Comparison of ENCODE assay signal across 10 mouse cellular contexts in the genomic region with DNA sequence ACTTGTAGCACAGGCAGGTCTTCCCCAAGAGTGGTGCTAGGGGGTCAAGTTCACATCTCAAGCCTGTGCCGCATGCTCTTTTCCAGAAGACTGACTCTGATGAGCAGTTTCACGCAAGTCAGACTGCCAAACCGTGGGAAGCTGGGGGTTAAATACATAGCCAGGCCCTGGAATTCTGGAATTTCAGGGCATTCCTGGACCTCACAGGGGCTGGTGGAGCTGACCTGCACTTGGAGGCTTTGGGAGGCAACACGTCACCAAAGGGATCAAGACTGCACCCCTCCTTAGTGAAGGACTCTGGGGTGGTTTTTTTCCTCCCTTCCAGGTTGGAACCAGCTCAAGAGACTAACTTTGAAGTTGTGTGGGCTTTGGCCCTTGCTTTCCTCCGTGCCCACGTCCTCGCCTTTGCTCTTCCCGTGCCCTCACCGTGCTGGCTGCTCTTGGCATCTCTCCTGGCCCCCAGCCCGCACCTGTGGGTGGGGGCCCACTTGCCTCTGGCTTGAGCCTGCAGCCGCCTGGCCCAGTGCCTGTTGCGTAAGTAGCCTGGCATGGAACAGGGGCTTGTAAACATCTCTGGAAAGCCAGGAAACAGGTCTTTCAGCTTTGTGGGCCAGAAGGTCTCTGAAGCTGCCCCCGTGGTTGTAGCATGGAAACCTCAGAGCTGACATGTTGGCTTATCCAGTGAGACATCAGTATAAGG. TPM values are rescaled to one million over a fixed set of nuclear protein-coding genes. Genes with fewer than 3 reads are reported as not detected.
DNase-seq lines count a peak whose midpoint lies in the region; ATAC-seq and TF ChIP-seq lines count a peak whose summit lies in the region.
"Had no signal": no experiment of that assay in that cellular context is flagged by ENCODE, and none has a peak within 500 bp of the region (broad histone marks: within the 10 kb centered on the region; RNA-seq: fewer than 3 reads in every experiment).

No protein-coding gene starts in this region.

- H3K27ac ChIP-seq in liver, embryonic 16.5 days (ENCODE audit: low read length) = no peak overlapping the region
- H3K27ac ChIP-seq in liver, embryonic 12.5 days = no peak overlapping the region
- H3K27ac ChIP-seq in heart, embryonic 11.5 days (ENCODE audit: low read depth, low read length) = peak overlapping the region; percentile 62; the same call in 1 of the 2 replicates
- peak overlapping the region; percentile 72 for H3K27ac ChIP-seq in limb, embryonic 10.5 days
- H3K27ac ChIP-seq in stomach, postnatal 0 days (replicated peaks) = peak overlapping the region; percentile 35; the same call in 1 of the 2 replicates
- H3K27ac ChIP-seq in midbrain, embryonic 11.5 days (ENCODE audit: low read depth, low read length) = no peak overlapping the region
- H3K27ac ChIP-seq in midbrain, postnatal 0 days (ENCODE audit: low read depth, low read length) = no peak overlapping the region
- H3K27ac ChIP-seq: midbrain, embryonic 12.5 days had no signal

- no peak for TF ChIP-seq EP300 in stomach, postnatal 0 days (optimal IDR thresholded peaks at IDR 0.05)

- no peak overlapping the region for H3K9ac ChIP-seq in liver, embryonic 16.5 days (ENCODE audit: low read depth, low read length)
- H3K9ac ChIP-seq in liver, embryonic 12.5 days = no peak overlapping the region
- H3K9ac ChIP-seq in heart, embryonic 11.5 days (ENCODE audit: low read depth, low read length) = 0 out of 2 replicates have a peak overlapping the region, but pooled peaks have one; percentile 16
- no peak overlapping the region for H3K9ac ChIP-seq in stomach, postnatal 0 days (ENCODE audit: low read length)
- no peak overlapping the region for H3K9ac ChIP-seq in midbrain, embryonic 11.5 days (ENCODE audit: low read length)
- H3K9ac ChIP-seq in midbrain, postnatal 0 days (replicated peaks; ENCODE audit: low read length, poor library complexity, severe bottlenecking) = no peak overlapping the region
- H3K9ac ChIP-seq: midbrain, embryonic 12.5 days had no signal

- no peaks in the 10 kb centered on the region for H3K36me3 ChIP-seq in liver, embryonic 16.5 days (ENCODE audit: control insufficient read depth, insufficient read depth)
- H3K36me3 ChIP-seq in liver, embryonic 12.5 days = no peaks in the 10 kb centered on the region
- no peaks in the 10 kb centered on the region for H3K36me3 ChIP-seq in heart, embryonic 11.5 days (ENCODE audit: control insufficient read depth, insufficient read depth, low read length)
- peaks cover 6% of the 10 kb centered on the region; the same call in 1 of the 2 replicates for H3K36me3 ChIP-seq in limb, embryonic 10.5 days
- no peaks in the 10 kb centered on the region for H3K36me3 ChIP-seq in stomach, postnatal 0 days (ENCODE audit: control insufficient read depth, insufficient read depth, low read length)
- H3K36me3 ChIP-seq in midbrain, embryonic 11.5 days (ENCODE audit: control insufficient read depth, insufficient read depth, low read length) = no peaks in the 10 kb centered on the region
- H3K36me3 ChIP-seq in midbrain, postnatal 0 days (ENCODE audit: insufficient read depth, low read length) = no peaks in the 10 kb centered on the region

- no peaks in the 10 kb centered on the region for H3K27me3 ChIP-seq in liver, embryonic 16.5 days (ENCODE audit: control insufficient read depth, insufficient read depth, low read depth, low read length)
- H3K27me3 ChIP-seq in liver, embryonic 12.5 days (replicated peaks) = no peaks in the 10 kb centered on the region
- H3K27me3 ChIP-seq in heart, embryonic 11.5 days (ENCODE audit: control insufficient read depth, insufficient read depth, low read length) = no peaks in the 10 kb centered on the region
- H3K27me3 ChIP-seq in limb, embryonic 10.5 days (ENCODE audit: low read depth, poor library complexity, severe bottlenecking) = no peaks in the 10 kb centered on the region
- no peaks in the 10 kb centered on the region for H3K27me3 ChIP-seq in stomach, postnatal 0 days (ENCODE audit: control insufficient read depth, insufficient read depth, low read length)
- H3K27me3 ChIP-seq in midbrain, embryonic 11.5 days (ENCODE audit: control insufficient read depth, insufficient read depth, low read length) = no peaks in the 10 kb centered on the region
- H3K27me3 ChIP-seq in midbrain, postnatal 0 days (ENCODE audit: insufficient read depth, low read length) = no peaks in the 10 kb centered on the region
- H3K27me3 ChIP-seq: midbrain, embryonic 12.5 days had no signal

- H3K9me3 ChIP-seq in liver, embryonic 16.5 days (replicated peaks; ENCODE audit: control insufficient read depth, low read length) = no peaks in the 10 kb centered on the region
- no peaks in the 10 kb centered on the region for H3K9me3 ChIP-seq in liver, embryonic 12.5 days (replicated peaks)
- H3K9me3 ChIP-seq in heart, embryonic 11.5 days (replicated peaks; ENCODE audit: control insufficient read depth, low read length) = no peaks in the 10 kb centered on the region
- no peaks in the 10 kb centered on the region for H3K9me3 ChIP-seq in limb, embryonic 10.5 days (replicated peaks)
- no peaks in the 10 kb centered on the region for H3K9me3 ChIP-seq in stomach, postnatal 0 days (ENCODE audit: control insufficient read depth, low read length)
- no peaks in the 10 kb centered on the region for H3K9me3 ChIP-seq in midbrain, embryonic 11.5 days (ENCODE audit: control insufficient read depth, low read length)
- H3K9me3 ChIP-seq in midbrain, postnatal 0 days (ENCODE audit: low read length) = no peaks in the 10 kb centered on the region
- H3K9me3 ChIP-seq: midbrain, embryonic 12.5 days had no signal

- ATAC-seq in liver, embryonic 16.5 days (ENCODE audit: low read depth) = 0 out of 2 replicates have a peak, but pooled peaks have one; percentile 33
- ATAC-seq in liver, embryonic 12.5 days = no peak
- ATAC-seq in heart, embryonic 11.5 days (replicated peaks; ENCODE audit: insufficient number of reproducible peaks, low FRiP score, low TSS enrichment) = no peak
- ATAC-seq in stomach, postnatal 0 days (ENCODE audit: low FRiP score, low TSS enrichment) = peak; percentile 25; the same call in 1 of the 2 replicates
- no peak for ATAC-seq in midbrain, embryonic 11.5 days (ENCODE audit: low FRiP score)
- ATAC-seq in midbrain, postnatal 0 days (ENCODE audit: low FRiP score) = no peak
- ATAC-seq: forebrain, embryonic 16.5 days had no signal

- no peak for DNase-seq in limb, embryonic 10.5 days (ENCODE audit: low spot score)
- peak; percentile 66 for DNase-seq in stomach, postnatal 0 days (ENCODE audit: low spot score)
- DNase-seq in midbrain, embryonic 11.5 days (ENCODE audit: low spot score, missing footprints) = no peak
- no peak for DNase-seq in midbrain, postnatal 0 days (ENCODE audit: low spot score)
- DNase-seq in layer of hippocampus, postnatal 25 days (ENCODE audit: extremely low spot score in 1 of 2, low spot score in 1 of 2) = no peak

- peaks cover 12% of the 10 kb centered on the region for H3K4me1 ChIP-seq in liver, embryonic 16.5 days (ENCODE audit: control insufficient read depth, low read depth, low read length)
- peaks cover 32% of the 10 kb centered on the region for H3K4me1 ChIP-seq in liver, embryonic 12.5 days
- peaks cover 56% of the 10 kb centered on the region for H3K4me1 ChIP-seq in heart, embryonic 11.5 days (ENCODE audit: control insufficient read depth, insufficient read depth, low read length)
- peaks cover 67% of the 10 kb centered on the region for H3K4me1 ChIP-seq in limb, embryonic 10.5 days
- peaks cover 26% of the 10 kb centered on the region for H3K4me1 ChIP-seq in stomach, postnatal 0 days (replicated peaks; ENCODE audit: control insufficient read depth, insufficient read depth)
- H3K4me1 ChIP-seq in midbrain, embryonic 11.5 days (ENCODE audit: control insufficient read depth, insufficient read depth, low read length) = peaks cover 25% of the 10 kb centered on the region
- no peaks in the 10 kb centered on the region for H3K4me1 ChIP-seq in midbrain, postnatal 0 days (ENCODE audit: insufficient read depth, low read length)

- no peak for TF ChIP-seq CTCF in stomach, postnatal 0 days (IDR thresholded peaks at IDR 0.05; ENCODE audit: low read depth)
- TF ChIP-seq CTCF in midbrain, postnatal 0 days (IDR thresholded peaks at IDR 0.05) = no peak

- 60% methylated on average over 13 of the region's 13 CpGs for WGBS in liver, embryonic 16.5 days (ENCODE audit: insufficient replicate concordance)
- WGBS in liver, embryonic 12.5 days (ENCODE audit: insufficient replicate concordance) = 67% methylated on average over 13 of the region's 13 CpGs
- WGBS in heart, embryonic 11.5 days (ENCODE audit: insufficient replicate concordance) = 70% methylated on average over 13 of the region's 13 CpGs
- 85% methylated on average over 13 of the region's 13 CpGs for WGBS in limb, embryonic 10.5 days
- WGBS in stomach, postnatal 0 days = 48% methylated on average over 13 of the region's 13 CpGs
- 84% methylated on average over 13 of the region's 13 CpGs for WGBS in midbrain, embryonic 11.5 days
- 75% methylated on average over 13 of the region's 13 CpGs for WGBS in midbrain, postnatal 0 days

- no peak overlapping the region for H3K4me3 ChIP-seq in liver, embryonic 16.5 days (ENCODE audit: low read depth, low read length)
- H3K4me3 ChIP-seq in liver, embryonic 12.5 days = no peak overlapping the region
- H3K4me3 ChIP-seq in heart, embryonic 11.5 days (ENCODE audit: low read depth, low read length) = no peak overlapping the region
- no peak overlapping the region for H3K4me3 ChIP-seq in limb, embryonic 10.5 days
- no peak overlapping the region for H3K4me3 ChIP-seq in stomach, postnatal 0 days (ENCODE audit: low read depth, low read length)
- no peak overlapping the region for H3K4me3 ChIP-seq in midbrain, embryonic 11.5 days (ENCODE audit: low read depth, low read length)
- no peak overlapping the region for H3K4me3 ChIP-seq in midbrain, postnatal 0 days (ENCODE audit: low read depth, low read length)
- H3K4me3 ChIP-seq: midbrain, embryonic 12.5 days had no signal

- H3K4me2 ChIP-seq in liver, embryonic 16.5 days (ENCODE audit: low read depth, low read length) = no peak overlapping the region
- H3K4me2 ChIP-seq in liver, embryonic 12.5 days = no peak overlapping the region
- H3K4me2 ChIP-seq in heart, embryonic 11.5 days = no peak overlapping the region
- no peak overlapping the region for H3K4me2 ChIP-seq in stomach, postnatal 0 days (replicated peaks; ENCODE audit: low read depth)
- no peak overlapping the region for H3K4me2 ChIP-seq in midbrain, embryonic 11.5 days
- H3K4me2 ChIP-seq in midbrain, postnatal 0 days (ENCODE audit: low read depth, low read length, poor library complexity, severe bottlenecking) = no peak overlapping the region
- H3K4me2 ChIP-seq: midbrain, embryonic 12.5 days had no signal

RNA-seq across cellular contexts. Expression of a gene that starts 34.0 kb away (rescaled TPM):
- 0.98 and 1.2 TPM in 2 replicates for polyA plus RNA-seq in liver, embryonic 16.5 days (2015; fragmentation: Nextera tagmentation; extraction: Ambion mirVana)
- 1.7 and 2.3 TPM in 2 replicates for polyA plus RNA-seq in liver, embryonic 12.5 days (2016; fragmentation: Nextera tagmentation; extraction: Ambion mirVana)
- 15.3 and 25.2 TPM in 2 replicates for polyA plus RNA-seq in heart, embryonic 11.5 days (2014; fragmentation: Nextera tagmentation; extraction: Ambion mirVana)
- polyA plus RNA-seq in limb, embryonic 10.5 days (2016; fragmentation: Nextera tagmentation; extraction: Ambion mirVana) = 25.9 and 26.9 TPM in 2 replicates
- polyA plus RNA-seq in stomach, postnatal 0 days (2015; fragmentation: Nextera tagmentation; extraction: Ambion mirVana) = 7.6 and 8.0 TPM in 2 replicates
- polyA plus RNA-seq in midbrain, embryonic 11.5 days (2014; fragmentation: Nextera tagmentation; extraction: Ambion mirVana) = 17.3 and 18.6 TPM in 2 replicates
- total RNA-seq in midbrain, postnatal 0 days (2014; rRNA removed) = 22.0 and 26.5 TPM in 2 replicates
- polyA plus RNA-seq in midbrain, postnatal 0 days (2015; fragmentation: Nextera tagmentation; extraction: Ambion mirVana) = 10.3 and 11.0 TPM in 2 replicates
- total RNA-seq in layer of hippocampus, postnatal 25 days (2021) = 10 to 100 TPM; 28.3 to 29.3 TPM

Comparison
In these comparisons a context has a peak if more than half of its experiments do, and no peak if none do; other contexts are left out.
1. ATAC-seq: peak in liver, embryonic 16.5 days (single experiment) and stomach, postnatal 0 days (single experiment); none in liver, embryonic 12.5 days (single experiment), heart, embryonic 11.5 days (single experiment), midbrain, embryonic 11.5 days (single experiment) and midbrain, postnatal 0 days (single experiment).
2. H3K27ac ChIP-seq: peak in heart, embryonic 11.5 days (single experiment), limb, embryonic 10.5 days (single experiment) and stomach, postnatal 0 days (single experiment); none in liver, embryonic 16.5 days (single experiment), liver, embryonic 12.5 days (single experiment), midbrain, embryonic 11.5 days (single experiment) and midbrain, postnatal 0 days (single experiment).